Comparison of ENCODE assay signal across 10 mouse cellular contexts in genomic region chr17:6743787-6744239, GRCm38 (mm10). TPM values are rescaled to one million over a fixed set of nuclear protein-coding genes. Genes with fewer than 3 reads are reported as not detected.
A peak's percentile ranks its signal among the peaks of the same experiment; 100 is the strongest.
DNase-seq lines count a peak whose midpoint lies in the region; TF ChIP-seq lines count a peak whose summit lies in the region.
"Had no signal": no experiment of that assay in that cellular context is flagged by ENCODE, and none has a peak within 500 bp of the region (broad histone marks: within the 10 kb centered on the region; RNA-seq: fewer than 3 reads in every experiment).

No protein-coding gene starts in this region.

- no peak overlapping the region for H3K4me3 ChIP-seq in heart, embryonic 10.5 days
- no peak overlapping the region for H3K4me3 ChIP-seq in spleen, adult 2 months (ENCODE audit: extremely low read depth, insufficient read depth, insufficient read length)
- H3K4me3 ChIP-seq in limb, embryonic 10.5 days: no peak overlapping the region
- H3K4me3 ChIP-seq: liver, embryonic 13.5 days had no signal

- peak; percentile 50 for DNase-seq in heart, embryonic 10.5 days (ENCODE audit: low spot score)
- DNase-seq in heart, adult 18-20 months: no peak
- peak; percentile 31 to 41 for DNase-seq in spleen, adult 2 months (ENCODE audit: low read depth in 1 of 2, low spot score in 2 of 2)
- DNase-seq in spleen, adult 18-20 months: no peak
- no peak for DNase-seq in limb, embryonic 10.5 days (ENCODE audit: low spot score)
- DNase-seq in thymus, postnatal 14 days: peak; percentile 84
- DNase-seq in layer of hippocampus, postnatal 10 days (ENCODE audit: low spot score in 2 of 2): no peak
- DNase-seq in embryo, embryonic 10.5 days (ENCODE audit: low spot score): no peak
- DNase-seq: gastrocnemius, postnatal 14 days; liver, embryonic 13.5 days had no signal

- H3K27me3 ChIP-seq in heart, embryonic 10.5 days (ENCODE audit: insufficient read depth, poor library complexity, severe bottlenecking): no peaks in the 10 kb centered on the region
- no peaks in the 10 kb centered on the region for H3K27me3 ChIP-seq in spleen, adult 2 months (ENCODE audit: control insufficient read depth, insufficient read depth, low read length)
- H3K27me3 ChIP-seq in limb, embryonic 10.5 days (ENCODE audit: low read depth, poor library complexity, severe bottlenecking): no peaks in the 10 kb centered on the region
- H3K27me3 ChIP-seq: liver, embryonic 13.5 days had no signal

- no peak for TF ChIP-seq CTCF in spleen, adult 2 months (IDR thresholded peaks at IDR 0.05; ENCODE audit: extremely low read depth, insufficient read depth, insufficient read length, insufficient replicate concordance)

- H3K9me3 ChIP-seq in heart, embryonic 10.5 days: no peaks in the 10 kb centered on the region
- H3K9me3 ChIP-seq in limb, embryonic 10.5 days (replicated peaks): no peaks in the 10 kb centered on the region
- H3K9me3 ChIP-seq: liver, embryonic 13.5 days had no signal

- peaks cover 65% of the 10 kb centered on the region for H3K36me3 ChIP-seq in heart, embryonic 10.5 days
- H3K36me3 ChIP-seq in spleen, adult 2 months (ENCODE audit: control insufficient read depth, insufficient read depth, low read length): peaks cover 70% of the 10 kb centered on the region
- H3K36me3 ChIP-seq in limb, embryonic 10.5 days: peaks cover 33% of the 10 kb centered on the region

- peaks cover 67% of the 10 kb centered on the region for H3K4me1 ChIP-seq in heart, embryonic 10.5 days
- H3K4me1 ChIP-seq in spleen, adult 2 months (ENCODE audit: control insufficient read depth, insufficient read depth, insufficient read length): peaks cover 24% of the 10 kb centered on the region; the same call in 1 of the 2 replicates
- peaks cover 55% of the 10 kb centered on the region for H3K4me1 ChIP-seq in limb, embryonic 10.5 days

- TF ChIP-seq POLR2A in spleen, adult 2 months (IDR thresholded peaks at IDR 0.05; ENCODE audit: low read depth, low read length): no peak

- 78% methylated on average over 11 of the region's 11 CpGs for WGBS in heart, embryonic 10.5 days
- 11% methylated on average over 11 of the region's 11 CpGs for WGBS in spleen, adult 2 months
- 48% methylated on average over 11 of the region's 11 CpGs for WGBS in limb, embryonic 10.5 days

- peak overlapping the region; percentile 47 for H3K27ac ChIP-seq in heart, embryonic 10.5 days
- H3K27ac ChIP-seq in spleen, adult 2 months (ENCODE audit: insufficient read depth, low read length): peak overlapping the region; percentile 28
- peak overlapping the region; percentile 64 for H3K27ac ChIP-seq in limb, embryonic 10.5 days
- H3K27ac ChIP-seq: liver, embryonic 13.5 days had no signal

RNA-seq across cellular contexts. Expression of gene Ezr, which starts 38.8 kb away (rescaled TPM):
- polyA plus RNA-seq in heart, embryonic 10.5 days (2016; fragmentation: Nextera tagmentation; extraction: Ambion mirVana): 121 and 125 TPM in 2 replicates
- total RNA-seq in heart, adult 18-20 months (2021): 10 to 100 TPM; 32.5 to 36.9 TPM
- 63.0 and 73.5 TPM in 2 replicates for polyA plus RNA-seq in spleen, adult 2 months (2012; rRNA removed)
- polyA plus RNA-seq in limb, embryonic 10.5 days (2016; fragmentation: Nextera tagmentation; extraction: Ambion mirVana): 24.8 and 26.2 TPM in 2 replicates
- total RNA-seq in layer of hippocampus, postnatal 10 days (2021): 10 to 100 TPM; 51.0 to 56.6 TPM

Comparison
In these comparisons a context has a peak if more than half of its experiments do, and no peak if none do; other contexts are left out.
1. DNase-seq: peak in heart, embryonic 10.5 days (single experiment), spleen, adult 2 months (2 of 2) and thymus, postnatal 14 days (single experiment); none in heart, adult 18-20 months (0 of 2), spleen, adult 18-20 months (0 of 2), limb, embryonic 10.5 days (single experiment), layer of hippocampus, postnatal 10 days (0 of 2) and embryo, embryonic 10.5 days (single experiment).
2. Peak in every context shown above with its lines, with median percentiles within 50 percentile points of each other: H3K27ac ChIP-seq.